Mouse (Mus musculus): ENCODE results near the gene Coa3. TPM values are rescaled to one million over a fixed set of nuclear protein-coding genes. Genes with fewer than 3 reads are reported as not detected.

The Coa3 gene
- polyA plus RNA-seq, 1 experiment from 2014 or later: 210 TPM

- ATAC-seq (ENCODE audit: low FRiP score): no peak
- H3K4me3 ChIP-seq: no peak overlapping the region
- H3K36me3 ChIP-seq: no peaks in the 10 kb centered on the region
- no peak overlapping the region for H3K27ac ChIP-seq
- no peak overlapping the region for H3K4me2 ChIP-seq (replicated peaks)
- no peaks in the 10 kb centered on the region for H3K9me3 ChIP-seq (replicated peaks)
- H3K9ac ChIP-seq: no peak overlapping the region
- H3K4me1 ChIP-seq: peaks cover 24% of the 10 kb centered on the region
- H3K27me3 ChIP-seq: peaks cover 16% of the 10 kb centered on the region
- WGBS: 21% methylated on average over 8 of the region's 8 CpGs
These were observed 49.5 kb downstream of the Coa3 start for GRCm38 (mm10) chr11:101229361-101229900.

Other genes with a start within 250 kb of the Coa3 start
- 13.3 and 13.7 TPM in 2 replicates for gene Naglu, start 209.1 kb downstream of the Coa3 start, polyA plus RNA-seq (2016; fragmentation: Nextera tagmentation; extraction: Ambion mirVana)
- 0.23 and 0.26 TPM in 2 replicates for gene Hsd17b1, start 200.7 kb downstream of the Coa3 start, polyA plus RNA-seq (2016; fragmentation: Nextera tagmentation; extraction: Ambion mirVana)
- gene Coasy, start 196.5 kb downstream of the Coa3 start, polyA plus RNA-seq (2016; fragmentation: Nextera tagmentation; extraction: Ambion mirVana): 45.6 and 51.2 TPM in 2 replicates
- 62.1 and 62.4 TPM in 2 replicates for gene Mlx, start 191.8 kb downstream of the Coa3 start, polyA plus RNA-seq (2016; fragmentation: Nextera tagmentation; extraction: Ambion mirVana)
- 30.5 and 34.3 TPM in 2 replicates for gene Psmc3ip, start 183.7 kb downstream of the Coa3 start, polyA plus RNA-seq (2016; fragmentation: Nextera tagmentation; extraction: Ambion mirVana)
- gene Retreg3, start 159.2 kb downstream of the Coa3 start, polyA plus RNA-seq (2016; fragmentation: Nextera tagmentation; extraction: Ambion mirVana): 23.2 and 25.1 TPM in 2 replicates
- 81.6 and 83.2 TPM in 2 replicates for gene Tubg1, start 159.2 kb downstream of the Coa3 start, polyA plus RNA-seq (2016; fragmentation: Nextera tagmentation; extraction: Ambion mirVana)
- 10.4 and 12.9 TPM in 2 replicates for gene Tubg2, start 123.2 kb downstream of the Coa3 start, polyA plus RNA-seq (2016; fragmentation: Nextera tagmentation; extraction: Ambion mirVana)
- 0.97 and 1.2 TPM in 2 replicates for gene Cntnap1, start 108.6 kb downstream of the Coa3 start, polyA plus RNA-seq (2016; fragmentation: Nextera tagmentation; extraction: Ambion mirVana)
- gene Plekhh3, start 107.8 kb downstream of the Coa3 start, polyA plus RNA-seq (2016; fragmentation: Nextera tagmentation; extraction: Ambion mirVana): 14.3 and 15.4 TPM in 2 replicates
- gene Ccr10, start 103.7 kb downstream of the Coa3 start, polyA plus RNA-seq (2016; fragmentation: Nextera tagmentation; extraction: Ambion mirVana): 0.23 and 0.61 TPM in 2 replicates
- gene Ezh1, start 52.7 kb downstream of the Coa3 start, polyA plus RNA-seq (2016; fragmentation: Nextera tagmentation; extraction: Ambion mirVana): 17.3 and 18.5 TPM in 2 replicates
- gene Ramp2, start 33.1 kb downstream of the Coa3 start, polyA plus RNA-seq (2016; fragmentation: Nextera tagmentation; extraction: Ambion mirVana): 60.1 and 62.2 TPM in 2 replicates
- gene Vps25, start 25.4 kb downstream of the Coa3 start, polyA plus RNA-seq (2016; fragmentation: Nextera tagmentation; extraction: Ambion mirVana): 90.9 and 97.4 TPM in 2 replicates
- gene Wnk4, start 18.5 kb downstream of the Coa3 start, polyA plus RNA-seq (2016; fragmentation: Nextera tagmentation; extraction: Ambion mirVana): 8.5 and 9.5 TPM in 2 replicates
- gene Cntd1, start 102 bp downstream of the Coa3 start, polyA plus RNA-seq (2016; fragmentation: Nextera tagmentation; extraction: Ambion mirVana): 1.5 TPM in 2 replicates
- gene Becn1, start 23.2 kb upstream of the Coa3 start, polyA plus RNA-seq (2016; fragmentation: Nextera tagmentation; extraction: Ambion mirVana): 154 and 158 TPM in 2 replicates
- 157 and 169 TPM in 2 replicates for gene Psme3, start 37.1 kb upstream of the Coa3 start, polyA plus RNA-seq (2016; fragmentation: Nextera tagmentation; extraction: Ambion mirVana)
- 2.4 and 3.5 TPM in 2 replicates for gene Aoc2, start 45.9 kb upstream of the Coa3 start, polyA plus RNA-seq (2016; fragmentation: Nextera tagmentation; extraction: Ambion mirVana)
- 0.07 TPM in 1 of 2 replicates, not detected in the other for gene Aoc3, start 51.5 kb upstream of the Coa3 start, polyA plus RNA-seq (2016; fragmentation: Nextera tagmentation; extraction: Ambion mirVana)
- not detected in 2 replicates for gene G6pc, start 88.4 kb upstream of the Coa3 start, polyA plus RNA-seq (2016; fragmentation: Nextera tagmentation; extraction: Ambion mirVana)
- gene Aarsd1, start 138.5 kb upstream of the Coa3 start, polyA plus RNA-seq (2016; fragmentation: Nextera tagmentation; extraction: Ambion mirVana): 77.7 and 79.0 TPM in 2 replicates
- gene Gm27029, start 145.7 kb upstream of the Coa3 start, polyA plus RNA-seq (2016; fragmentation: Nextera tagmentation; extraction: Ambion mirVana): 7.4 and 8.1 TPM in 2 replicates
- 27.6 and 29.4 TPM in 2 replicates for gene Rundc1, start 146.0 kb upstream of the Coa3 start, polyA plus RNA-seq (2016; fragmentation: Nextera tagmentation; extraction: Ambion mirVana)
- gene Ptges3l, start 146.2 kb upstream of the Coa3 start, polyA plus RNA-seq (2016; fragmentation: Nextera tagmentation; extraction: Ambion mirVana): 3.0 and 5.9 TPM in 2 replicates
- gene Rpl27, start 163.2 kb upstream of the Coa3 start, polyA plus RNA-seq (2016; fragmentation: Nextera tagmentation; extraction: Ambion mirVana): 320 and 344 TPM in 2 replicates
- 4.2 and 5.7 TPM in 2 replicates for gene Ifi35, start 169.3 kb upstream of the Coa3 start, polyA plus RNA-seq (2016; fragmentation: Nextera tagmentation; extraction: Ambion mirVana)
- 112 and 121 TPM in 2 replicates for gene Rnd2, start 185.9 kb upstream of the Coa3 start, polyA plus RNA-seq (2016; fragmentation: Nextera tagmentation; extraction: Ambion mirVana)
- 94.8 and 95.7 TPM in 2 replicates for gene Vat1, start 187.1 kb upstream of the Coa3 start, polyA plus RNA-seq (2016; fragmentation: Nextera tagmentation; extraction: Ambion mirVana)